Mouse (Mus musculus): Measurements from ENCODE around the gene Dnaic1.
"Not testable (repeated sequence)": the region's sequence is repeated elsewhere in the genome, so short reads cannot be mapped to it uniquely, and the experiment has no call there.

Dnaic1 gene

DNA sequence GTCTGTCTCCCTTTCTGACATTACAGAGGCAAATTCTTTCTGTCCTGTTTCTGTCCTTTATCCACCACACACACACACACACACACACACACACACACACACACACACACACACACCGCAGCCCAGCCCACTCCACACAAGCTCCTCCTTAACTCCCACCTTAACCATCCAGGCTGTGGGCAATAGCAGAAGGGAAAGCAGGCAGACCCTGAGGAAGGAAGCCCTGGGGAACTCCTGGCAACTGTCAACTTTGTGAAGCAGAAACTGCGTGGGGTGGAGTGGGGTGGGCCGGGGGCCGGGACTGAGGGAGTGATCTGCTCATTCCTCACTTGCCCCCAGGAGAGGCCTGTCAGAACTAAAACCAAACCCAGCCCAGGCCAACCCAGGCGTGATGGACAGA lies 101.9 kb downstream of the Dnaic1 start:
- DNase-seq, result no peak

GRCm38 (mm10) chr4:41671963-41672480 lies 102.4 kb downstream of the Dnaic1 start:
- no peak for DNase-seq

DNA sequence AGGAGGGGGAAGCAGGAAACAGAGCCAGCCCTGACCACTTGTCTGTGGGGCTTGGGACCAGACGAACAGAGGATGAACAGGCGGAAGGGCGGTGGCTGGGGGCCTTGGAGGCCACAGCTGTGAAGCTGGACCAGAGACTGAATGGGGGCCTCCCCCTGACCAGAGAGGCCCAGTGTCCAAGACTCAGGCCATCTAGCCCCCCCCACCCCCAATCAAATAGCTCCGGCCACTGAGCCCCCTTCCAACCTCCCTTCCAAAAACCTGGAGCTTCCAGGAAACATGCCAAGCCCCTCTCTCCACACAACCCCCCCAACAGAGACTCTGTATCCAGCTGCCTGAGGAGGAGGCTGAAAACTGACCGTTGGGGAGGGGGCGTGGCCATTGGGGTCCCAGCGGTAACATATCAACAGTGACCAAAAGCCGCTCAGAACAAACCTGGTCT lies 103.0 kb downstream of the Dnaic1 start:
- DNase-seq, result no peak

DNA sequence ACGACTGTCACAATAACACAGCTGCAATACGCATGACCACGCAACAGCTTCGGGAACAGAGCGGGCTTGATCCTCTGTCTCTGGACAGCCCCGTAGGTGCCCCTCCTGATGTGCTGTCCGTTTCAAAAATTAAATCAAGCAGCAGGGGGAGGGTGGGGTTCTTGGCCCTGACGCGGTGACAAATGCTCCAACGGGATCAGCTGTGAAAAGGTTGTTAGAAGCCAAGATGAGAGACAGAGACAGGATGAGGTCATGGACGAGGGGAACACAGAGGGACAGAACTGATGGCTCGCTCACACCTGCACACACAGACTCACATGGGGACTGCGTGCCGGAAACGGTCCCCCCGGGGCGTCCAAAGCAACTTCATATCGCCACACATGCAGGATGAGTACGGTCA lies 103.6 kb downstream of the Dnaic1 start:
- DNase-seq, result no peak

- DNase-seq, result no peak
These were observed 106.9 kb downstream of the Dnaic1 start for GRCm38 (mm10) chr4:41676248-41677005.

DNA sequence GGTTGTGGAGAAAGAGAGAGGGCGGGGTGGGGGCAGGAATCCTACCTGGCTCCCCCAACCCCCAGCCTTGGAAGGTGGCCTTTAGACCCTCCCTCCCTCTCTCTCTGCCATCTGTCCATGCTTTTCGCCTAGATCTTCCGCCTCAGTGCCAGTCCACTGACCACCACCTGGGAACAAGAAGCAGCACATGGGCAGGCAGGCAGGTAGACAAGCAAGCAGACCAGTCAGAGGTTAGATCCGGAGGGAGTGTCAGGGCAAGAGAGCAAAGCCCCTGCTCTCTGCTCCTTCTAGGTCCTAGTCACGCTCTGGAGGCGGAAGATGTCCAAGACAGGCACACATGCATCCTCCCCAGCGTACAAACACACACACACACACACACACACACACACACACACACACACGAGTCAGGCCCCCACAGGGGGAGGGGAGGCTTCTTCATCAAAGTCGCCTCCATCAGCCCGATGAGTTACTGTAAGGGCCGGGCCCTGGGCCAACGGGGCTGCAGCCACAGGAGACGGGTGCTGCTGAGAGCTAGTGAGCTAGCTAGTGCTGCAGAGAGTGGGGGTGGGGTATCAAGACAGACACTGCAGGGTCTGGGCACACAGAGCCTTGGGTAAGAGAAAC lies 107.5 kb downstream of the Dnaic1 start:
- no peak for DNase-seq

GRCm38 (mm10) chr4:41678863-41679262 lies 109.3 kb downstream of the Dnaic1 start:
- no peak for DNase-seq

DNA sequence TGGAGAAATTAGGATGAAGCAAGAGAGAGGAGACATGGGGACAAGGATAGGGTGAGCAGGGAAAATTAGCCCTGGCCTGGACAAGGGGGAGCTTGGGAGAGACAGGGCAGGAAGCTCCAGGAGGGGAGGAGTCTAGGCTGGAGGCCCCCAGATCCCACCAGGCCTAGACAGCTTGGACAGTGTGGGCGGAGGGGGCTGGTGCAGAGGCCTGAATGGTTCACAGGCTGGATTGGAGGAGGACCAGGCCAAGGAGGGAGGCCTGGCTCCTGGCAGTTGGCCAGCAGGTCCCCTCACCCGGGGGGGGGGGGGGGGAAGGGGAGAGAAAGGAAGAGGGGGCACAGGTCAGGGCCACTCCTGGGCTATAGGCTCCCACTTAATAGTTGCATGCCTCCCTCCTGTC lies 109.7 kb downstream of the Dnaic1 start:
- no peak for DNase-seq

DNA sequence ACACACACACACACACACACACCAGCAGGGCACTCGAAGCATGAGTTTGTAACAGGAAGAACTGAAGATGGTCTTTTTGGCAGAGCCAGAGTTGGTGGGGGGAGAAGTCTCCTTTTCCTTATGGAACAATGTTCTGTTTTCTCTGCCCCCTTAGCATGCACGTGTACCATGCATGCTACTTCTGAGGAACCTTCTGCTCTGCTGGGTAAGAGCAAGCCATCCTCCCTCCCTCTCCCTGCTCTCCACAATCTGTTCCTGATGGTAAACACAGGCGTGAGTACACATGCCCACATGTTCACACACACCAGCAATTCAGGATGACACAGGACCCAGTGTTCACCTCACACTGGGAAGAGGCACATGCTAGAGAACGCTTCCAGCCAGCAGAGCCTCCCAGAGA lies 111.6 kb downstream of the Dnaic1 start:
- no peak for DNase-seq

DNA sequence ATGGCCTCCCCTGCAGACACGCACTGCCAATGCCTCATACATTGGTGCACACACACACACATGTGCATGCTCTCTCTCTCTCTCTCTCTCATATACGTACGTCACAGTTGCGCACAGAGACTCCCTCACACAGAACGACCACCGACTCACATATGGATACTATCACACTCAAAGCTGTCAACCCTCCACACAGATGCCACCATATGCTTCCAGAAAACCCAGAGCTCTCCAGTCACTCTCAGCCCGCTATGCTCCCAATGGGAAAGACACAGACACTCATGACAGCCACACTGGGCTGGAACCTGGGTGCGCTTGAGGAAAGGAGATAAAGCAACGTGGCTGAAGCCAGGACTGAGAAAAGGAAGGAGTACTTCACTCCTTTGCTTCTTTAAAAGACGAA lies 112.4 kb downstream of the Dnaic1 start:
- DNase-seq, result no peak

DNA sequence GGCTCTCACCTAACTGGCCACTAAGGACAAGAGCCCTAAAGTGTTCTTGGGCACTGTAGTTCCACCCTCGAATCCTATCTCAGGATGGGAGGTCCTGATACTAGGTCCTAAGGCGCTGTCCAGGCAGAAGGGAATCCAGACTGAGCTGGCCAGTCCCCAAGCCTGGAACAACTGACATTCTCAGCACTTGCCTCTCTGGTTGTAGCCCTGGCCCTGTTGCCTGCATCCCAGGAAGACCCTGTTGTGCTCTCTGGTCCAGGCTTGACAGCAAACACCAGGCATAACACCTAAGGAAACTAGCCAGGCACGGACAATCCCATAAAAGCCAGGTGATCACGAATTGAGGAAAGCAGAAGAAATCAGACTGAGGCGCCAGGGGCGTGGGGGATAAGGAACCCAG lies 113.2 kb downstream of the Dnaic1 start:
- DNase-seq, result no peak

GRCm38 (mm10) chr4:41683303-41683702 lies 113.7 kb downstream of the Dnaic1 start:
- DNase-seq, result not testable (repeated sequence)

GRCm38 (mm10) chr4:41684131-41684930 lies 114.8 kb downstream of the Dnaic1 start:
- DNase-seq, result not testable (repeated sequence)

GRCm38 (mm10) chr4:41684931-41685453 lies 115.4 kb downstream of the Dnaic1 start:
- not testable (repeated sequence) for DNase-seq

DNA sequence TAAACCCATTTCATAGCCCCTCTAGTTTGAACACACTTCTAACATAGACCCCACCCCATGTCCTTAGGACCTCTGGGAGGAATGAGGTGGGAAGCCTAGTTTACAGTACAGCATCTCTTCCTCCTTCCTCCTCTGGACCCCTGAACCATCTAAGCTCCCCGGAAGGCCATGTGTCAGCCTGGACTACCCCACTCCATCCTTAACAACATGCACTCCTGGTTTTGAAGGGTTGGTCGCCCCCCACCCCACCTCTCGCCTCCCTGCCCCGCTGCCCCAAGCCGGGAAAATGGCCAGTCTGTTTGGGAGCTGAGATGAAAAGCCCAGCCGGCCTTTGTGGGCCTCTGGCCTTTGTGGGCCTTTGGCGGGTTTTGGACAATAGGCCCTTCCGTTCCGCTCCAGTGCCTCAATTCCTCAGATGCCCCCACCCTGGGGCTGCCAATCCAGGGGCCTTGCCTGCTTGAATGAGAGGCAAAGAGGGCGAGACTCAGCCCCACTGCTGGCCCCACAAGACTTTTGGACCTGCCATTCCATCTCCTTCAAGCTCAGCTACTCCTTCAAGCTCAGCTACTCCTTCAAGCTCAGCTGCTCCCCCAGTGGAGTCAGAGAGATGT lies 116.4 kb downstream of the Dnaic1 start:
- DNase-seq, result not testable (repeated sequence)

Measured in lung, adult 18-20 months (tissue).